Mouse (Mus musculus) liver, adult 2 months (tissue): ENCODE measurements around the gene Amfr.

ENCODE experiments used
- CTCF ChIP-seq: fragments of 200-500 bp; IDR thresholded peaks from 2 replicates; pipeline ENCODE4 v1.5.1; 2011; ENCODE audit warnings: low read depth, low read length, control low read depth
- POLR2A ChIP-seq: fragments of 200-500 bp; IDR thresholded peaks from 2 replicates; pipeline ENCODE4 v1.6.1; 2011; ENCODE audit warnings: low read length, control low read depth; ENCODE audit not compliant: insufficient read depth; ENCODE audit errors: extremely low read depth

GRCm38 (mm10) chr8:94013026-94013612 is 477 bp upstream of the Amfr start:
- TF ChIP-seq CTCF (no peak), POLR2A (no peak)
